Mouse (Mus musculus) myocyte (in vitro differentiated cells): ENCODE results near the gene Mfsd10.

Experiments used
- CEBPB ChIP-seq: IDR thresholded peaks from 2 replicates; pipeline ENCODE4 v1.6.1; 2011; ENCODE audit warnings: mild to moderate bottlenecking, moderate library complexity; ENCODE audit not compliant: poor library complexity, insufficient read depth, severe bottlenecking
- E2F4 ChIP-seq: IDR thresholded peaks from one replicate; pipeline ENCODE4 v1.6.1; 2011; ENCODE audit warnings: mild to moderate bottlenecking, control low read depth, moderate library complexity; ENCODE audit not compliant: insufficient read depth
- MAX ChIP-seq: IDR thresholded peaks from one replicate; pipeline ENCODE4 v1.6.1; 2011; ENCODE audit warnings: low read depth, mild to moderate bottlenecking, control low read depth
- MYOD1 ChIP-seq, 3 experiments: IDR thresholded peaks; one replicate each; pipeline ENCODE4 v1.6.1; 2011; ENCODE audit warnings: control low read depth in 2 of 3, low read depth in 2 of 3, mild to moderate bottlenecking in 2 of 3, moderate library complexity in 1 of 3; ENCODE audit not compliant: insufficient read length in 2 of 3, control insufficient read depth in 1 of 3
- MYOG ChIP-seq, 3 experiments: IDR thresholded peaks; one replicate each; pipeline ENCODE4 v1.6.1; 2011; ENCODE audit warnings: control low read depth in 2 of 3, low read depth in 2 of 3, mild to moderate bottlenecking in 2 of 3; ENCODE audit not compliant: insufficient read length in 2 of 3, control insufficient read depth in 1 of 3, insufficient read depth in 1 of 3
- POLR2A ChIP-seq: IDR thresholded peaks from one replicate; pipeline ENCODE4 v1.6.1; 2011; ENCODE audit warnings: low read depth, mild to moderate bottlenecking, control low read depth, moderate library complexity; ENCODE audit not compliant: insufficient read length
- POLR2AphosphoS2 ChIP-seq: IDR thresholded peaks from one replicate; pipeline ENCODE4 v1.6.1; 2011; ENCODE audit warnings: low read depth, control low read depth; ENCODE audit not compliant: insufficient read length
- REST ChIP-seq: IDR thresholded peaks from one replicate; pipeline ENCODE4 v1.6.1; 2011; ENCODE audit warnings: mild to moderate bottlenecking, control low read depth, moderate library complexity; ENCODE audit not compliant: insufficient read depth, insufficient read length
- SRF ChIP-seq: IDR thresholded peaks from one replicate; pipeline ENCODE4 v1.6.1; 2011; ENCODE audit warnings: low read depth; ENCODE audit not compliant: control insufficient read depth, insufficient read length
- TCF12 ChIP-seq: IDR thresholded peaks from one replicate; pipeline ENCODE4 v1.6.1; 2011; ENCODE audit warnings: mild to moderate bottlenecking, control low read depth; ENCODE audit not compliant: poor library complexity, insufficient read depth, severe bottlenecking
- TCF3 ChIP-seq: IDR thresholded peaks from one replicate; pipeline ENCODE4 v1.6.1; 2011; ENCODE audit warnings: low read depth, control low read depth; ENCODE audit not compliant: insufficient read length
- USF1 ChIP-seq: IDR thresholded peaks from one replicate; pipeline ENCODE4 v1.6.1; 2011; ENCODE audit warnings: low read depth, mild to moderate bottlenecking, control low read depth, moderate library complexity

GRCm38 (mm10) chr5:34585216-34585615, 51.8 kb downstream of the Mfsd10 start:
- TF ChIP-seq POLR2A (no peak), USF1 (no peak), E2F4 (no peak), MYOG (IDR thresholded peaks at IDR 0.05; ENCODE audit: control insufficient read depth in 1 of 3, insufficient read depth in 1 of 3, insufficient read length in 2 of 3, low read depth in 2 of 3) (no peak), CEBPB (no peak), MAX (no peak), POLR2AphosphoS2 (no peak), TCF12 (no peak), SRF (no peak), REST (no peak), TCF3 (no peak), MYOD1 (IDR thresholded peaks at IDR 0.05; ENCODE audit: control insufficient read depth in 1 of 3, insufficient read length in 2 of 3, low read depth in 2 of 3) (no peak)
